Mouse (Mus musculus): ENCODE results near the gene 2410137M14Rik. TPM values are rescaled to one million over a fixed set of nuclear protein-coding genes. Genes with fewer than 3 reads are reported as not detected.
"Not testable (repeated sequence)": the region's sequence is repeated elsewhere in the genome, so short reads cannot be mapped to it uniquely, and the experiment has no call there.

Gene 2410137M14Rik
- polyA plus RNA-seq (2015; fragmentation: Nextera tagmentation; extraction: Ambion mirVana), result not detected in 2 replicates

- peak within 1 kb of the TSS; percentile 20 for H3K4me3 ChIP-seq (ENCODE audit: low read length)
These were observed at the start of gene 2410137M14Rik for GRCm38 (mm10) chr17:36981221-36981813. 2410137M14Rik (minus strand) TSS chr17:36981237.

DNA sequence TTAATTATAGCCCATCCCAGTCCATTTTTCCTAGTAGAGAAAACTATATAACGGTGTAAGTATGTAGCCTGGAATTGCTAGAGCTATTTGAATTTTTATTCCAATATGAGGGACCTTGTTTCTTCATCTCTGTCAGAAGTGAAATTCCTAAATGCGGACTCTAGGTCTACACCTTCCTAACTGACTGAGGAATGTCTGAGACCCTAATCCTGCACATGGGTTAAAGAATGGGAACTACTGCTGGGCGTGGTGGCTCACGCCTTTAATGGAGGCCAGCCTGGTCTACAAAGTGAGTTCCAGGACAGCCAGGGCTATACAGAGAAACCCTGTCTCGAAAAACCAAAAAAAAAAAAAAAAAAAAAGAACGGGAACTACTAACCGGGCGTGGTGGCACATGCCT lies 48.1 kb upstream of the 2410137M14Rik start:
- Histone ChIP-seq H3K9ac (ENCODE audit: low read length) (peak overlapping the region; percentile 64; the same call in 1 of the 2 replicates), H3K27ac (ENCODE audit: low read length) (peak overlapping the region; percentile 95), H3K4me3 (ENCODE audit: low read length) (peak overlapping the region; percentile 70), H3K4me2 (ENCODE audit: low read depth, low read length) (peak overlapping the region; percentile 70), H3K27me3 (ENCODE audit: control insufficient read depth, insufficient read depth, low read depth, low read length) (no peaks in the 10 kb centered on the region), H3K36me3 (ENCODE audit: control insufficient read depth, insufficient read depth, low read length) (no peaks in the 10 kb centered on the region), H3K4me1 (replicated peaks; ENCODE audit: control insufficient read depth, insufficient read depth, low read length) (no peaks in the 10 kb centered on the region; the same call in 1 of the 2 replicates), H3K9me3 (ENCODE audit: control insufficient read depth, low read length) (no peaks in the 10 kb centered on the region)
- no peak for ATAC-seq (ENCODE audit: low read depth)
- WGBS, result 67% methylated on average over 8 of the region's 8 CpGs

More at GRCm38 (mm10) chr17:36981221-36981813, at the start of gene 2410137M14Rik:
- ATAC-seq (ENCODE audit: low read depth), result peak; percentile 23; the same call in 1 of the 2 replicates
- Histone ChIP-seq H3K4me1 (replicated peaks; ENCODE audit: control insufficient read depth, insufficient read depth, low read length) (peaks cover 8% of the 10 kb centered on the region), H3K27me3 (ENCODE audit: control insufficient read depth, insufficient read depth, low read depth, low read length) (no peaks in the 10 kb centered on the region), H3K4me2 (ENCODE audit: low read depth, low read length) (peak within 1 kb of the TSS; percentile 47), H3K9me3 (ENCODE audit: control insufficient read depth, low read length) (no peaks in the 10 kb centered on the region), H3K36me3 (ENCODE audit: control insufficient read depth, insufficient read depth, low read length) (no peaks in the 10 kb centered on the region), H3K9ac (ENCODE audit: low read length) (peak within 1 kb of the TSS; percentile 47), H3K27ac (ENCODE audit: low read length) (peak within 1 kb of the TSS; percentile 4; the same call in 1 of the 2 replicates)
- WGBS, result 10% methylated on average over 18 of the region's 18 CpGs

GRCm38 (mm10) chr17:37028683-37029120 lies 47.7 kb upstream of the 2410137M14Rik start:
- under 1% methylated on average over 14 of the region's 14 CpGs for WGBS

GRCm38 (mm10) chr17:37028212-37028611 lies 47.2 kb upstream of the 2410137M14Rik start:
- Histone ChIP-seq H3K36me3 (ENCODE audit: control insufficient read depth, insufficient read depth, low read length) (no peaks in the 10 kb centered on the region), H3K4me3 (ENCODE audit: low read length) (peak overlapping the region; percentile 70), H3K4me1 (replicated peaks; ENCODE audit: control insufficient read depth, insufficient read depth, low read length) (no peaks in the 10 kb centered on the region; the same call in 1 of the 2 replicates), H3K9me3 (ENCODE audit: control insufficient read depth, low read length) (no peaks in the 10 kb centered on the region), H3K27me3 (ENCODE audit: control insufficient read depth, insufficient read depth, low read depth, low read length) (no peaks in the 10 kb centered on the region), H3K27ac (ENCODE audit: low read length) (peak overlapping the region; percentile 95), H3K9ac (ENCODE audit: low read length) (peak overlapping the region; percentile 64), H3K4me2 (ENCODE audit: low read depth, low read length) (peak overlapping the region; percentile 70)
- ATAC-seq (ENCODE audit: low read depth), result peak; percentile 67
- 2% methylated on average over 10 of the region's 10 CpGs for WGBS

More at GRCm38 (mm10) chr17:37028683-37029120, 47.7 kb upstream of the 2410137M14Rik start:
- Histone ChIP-seq H3K27me3 (ENCODE audit: control insufficient read depth, insufficient read depth, low read depth, low read length) (no peaks in the 10 kb centered on the region), H3K4me1 (replicated peaks; ENCODE audit: control insufficient read depth, insufficient read depth, low read length) (no peaks in the 10 kb centered on the region; the same call in 1 of the 2 replicates), H3K9ac (ENCODE audit: low read length) (peak overlapping the region; percentile 64), H3K4me2 (ENCODE audit: low read depth, low read length) (peak overlapping the region; percentile 70), H3K36me3 (ENCODE audit: control insufficient read depth, insufficient read depth, low read length) (no peaks in the 10 kb centered on the region), H3K4me3 (ENCODE audit: low read length) (peak overlapping the region; percentile 70), H3K27ac (ENCODE audit: low read length) (peak overlapping the region; percentile 95), H3K9me3 (ENCODE audit: control insufficient read depth, low read length) (no peaks in the 10 kb centered on the region)
- ATAC-seq (ENCODE audit: low read depth), result peak; percentile 99

- Histone ChIP-seq H3K4me1 (replicated peaks; ENCODE audit: control insufficient read depth, insufficient read depth, low read length) (no peaks in the 10 kb centered on the region; the same call in 1 of the 2 replicates), H3K27ac (ENCODE audit: low read length) (no peak overlapping the region), H3K9ac (ENCODE audit: low read length) (no peak overlapping the region), H3K9me3 (ENCODE audit: control insufficient read depth, low read length) (no peaks in the 10 kb centered on the region), H3K36me3 (ENCODE audit: control insufficient read depth, insufficient read depth, low read length) (no peaks in the 10 kb centered on the region), H3K4me2 (ENCODE audit: low read depth, low read length) (no peak overlapping the region), H3K4me3 (ENCODE audit: low read length) (no peak overlapping the region), H3K27me3 (ENCODE audit: control insufficient read depth, insufficient read depth, low read depth, low read length) (no peaks in the 10 kb centered on the region)
- WGBS, result 98% methylated on average over 4 of the region's 4 CpGs
- no peak for ATAC-seq (ENCODE audit: low read depth)
These were observed 46.4 kb upstream of the 2410137M14Rik start for GRCm38 (mm10) chr17:37027486-37027885.

DNA sequence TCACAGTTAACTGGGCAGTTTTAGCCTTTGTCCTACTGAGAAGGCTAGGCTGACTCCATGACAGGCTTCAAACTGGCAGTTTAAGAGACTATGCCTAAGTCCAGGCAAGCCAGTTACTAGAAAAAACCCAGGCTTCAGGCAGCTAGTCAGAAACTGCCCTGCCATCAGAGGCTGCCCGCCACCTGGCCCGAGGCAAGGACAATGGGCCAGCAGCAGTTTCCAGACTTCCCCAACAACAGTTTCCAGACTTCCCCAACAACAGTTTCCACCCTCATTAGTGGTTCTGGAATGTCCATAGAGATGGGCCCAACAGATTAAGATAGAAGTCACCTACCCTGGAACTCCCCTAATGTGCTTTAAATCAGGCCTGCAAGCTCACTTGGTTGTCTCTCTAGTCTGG lies 45.4 kb upstream of the 2410137M14Rik start:
- H3K27me3 ChIP-seq (ENCODE audit: control insufficient read depth, insufficient read depth, low read depth, low read length), result no peaks in the 10 kb centered on the region
- H3K9ac ChIP-seq (ENCODE audit: low read length), result no peak overlapping the region
- H3K4me2 ChIP-seq (ENCODE audit: low read depth, low read length), result no peak overlapping the region
- no peaks in the 10 kb centered on the region for H3K36me3 ChIP-seq (ENCODE audit: control insufficient read depth, insufficient read depth, low read length)
- ATAC-seq (ENCODE audit: low read depth), result no peak
- no peaks in the 10 kb centered on the region; the same call in 1 of the 2 replicates for H3K4me1 ChIP-seq (replicated peaks; ENCODE audit: control insufficient read depth, insufficient read depth, low read length)
- no peak overlapping the region for H3K4me3 ChIP-seq (ENCODE audit: low read length)
- WGBS, result 94% methylated on average over 2 of the region's 2 CpGs
- no peaks in the 10 kb centered on the region for H3K9me3 ChIP-seq (ENCODE audit: control insufficient read depth, low read length)
- no peak overlapping the region for H3K27ac ChIP-seq (ENCODE audit: low read length)

DNA sequence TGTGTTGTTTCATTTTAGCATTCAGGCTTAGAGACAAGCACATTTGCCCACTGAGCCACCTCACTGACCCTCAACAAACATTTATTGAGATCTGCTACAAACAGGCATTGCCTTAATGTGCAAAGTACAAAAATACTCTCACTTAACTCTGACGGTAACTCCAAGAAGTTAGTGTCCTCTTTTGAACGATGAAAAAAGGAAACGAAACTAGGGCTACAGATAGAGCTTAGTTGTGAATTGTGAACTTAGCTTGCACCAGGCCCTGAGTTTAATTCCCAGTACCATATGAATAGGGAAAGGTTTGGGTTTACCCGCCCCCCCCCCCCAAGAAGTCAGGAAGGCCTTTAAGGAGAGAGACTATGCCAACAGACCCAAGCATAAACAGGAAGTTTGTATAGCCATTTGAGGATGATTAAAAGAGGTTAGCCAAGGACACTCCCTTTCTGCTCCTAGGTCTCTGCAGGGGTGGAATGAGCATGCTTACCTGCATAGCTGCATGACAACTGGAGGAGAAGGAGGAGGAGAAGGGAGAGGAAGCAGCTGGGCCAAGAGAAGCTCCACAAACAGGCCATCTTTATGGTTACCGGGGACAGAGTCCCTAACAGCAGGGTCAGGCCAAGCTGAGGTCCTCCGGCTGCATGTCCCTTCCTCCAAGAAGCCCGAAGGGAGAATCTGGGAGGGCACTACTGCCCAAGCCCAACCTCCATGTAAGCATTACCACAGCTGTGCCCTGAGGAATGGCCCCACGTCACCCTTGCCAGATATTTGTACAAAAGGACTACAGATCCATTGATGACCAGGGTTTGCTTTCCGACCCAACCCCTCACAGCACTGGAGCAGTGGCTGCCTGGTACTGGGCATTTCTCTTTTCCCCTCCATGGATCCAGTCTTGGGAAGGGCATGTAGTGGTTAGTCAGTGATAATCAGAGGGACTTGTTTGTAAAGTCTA lies 41.9 kb upstream of the 2410137M14Rik start, which contains the start of gene Mog:
Gene Mog, minus strand, starts transcription at position 771 of the 949 bp plus-strand sequence.
- H3K36me3 ChIP-seq (ENCODE audit: control insufficient read depth, insufficient read depth, low read length), result no peaks in the 10 kb centered on the region
- no peak within 1 kb of the TSS for H3K27ac ChIP-seq (ENCODE audit: low read length)
- H3K4me3 ChIP-seq (ENCODE audit: low read length), result no peak within 1 kb of the TSS
- H3K27me3 ChIP-seq (ENCODE audit: control insufficient read depth, insufficient read depth, low read depth, low read length), result no peaks in the 10 kb centered on the region
- no peak for ATAC-seq (ENCODE audit: low read depth)
- 66% methylated on average over 9 of the region's 9 CpGs for WGBS
- H3K9ac ChIP-seq (ENCODE audit: low read length), result no peak within 1 kb of the TSS
- no peaks in the 10 kb centered on the region for H3K9me3 ChIP-seq (ENCODE audit: control insufficient read depth, low read length)
- H3K4me2 ChIP-seq (ENCODE audit: low read depth, low read length), result no peak within 1 kb of the TSS
- H3K4me1 ChIP-seq (replicated peaks; ENCODE audit: control insufficient read depth, insufficient read depth, low read length), result no peaks in the 10 kb centered on the region

GRCm38 (mm10) chr17:37019242-37019641 lies 38.2 kb upstream of the 2410137M14Rik start:
- not testable (repeated sequence) for H3K4me1 ChIP-seq (replicated peaks; ENCODE audit: control insufficient read depth, insufficient read depth, low read length); H3K4me2 ChIP-seq (ENCODE audit: low read depth, low read length); H3K9me3 ChIP-seq (ENCODE audit: control insufficient read depth, low read length); H3K36me3 ChIP-seq (ENCODE audit: control insufficient read depth, insufficient read depth, low read length); H3K4me3 ChIP-seq (ENCODE audit: low read length); H3K27ac ChIP-seq (ENCODE audit: low read length); ATAC-seq (ENCODE audit: low read depth); H3K9ac ChIP-seq (ENCODE audit: low read length); H3K27me3 ChIP-seq (ENCODE audit: control insufficient read depth, insufficient read depth, low read depth, low read length)
- WGBS, result 90% methylated on average over 5 of the region's 5 CpGs

DNA sequence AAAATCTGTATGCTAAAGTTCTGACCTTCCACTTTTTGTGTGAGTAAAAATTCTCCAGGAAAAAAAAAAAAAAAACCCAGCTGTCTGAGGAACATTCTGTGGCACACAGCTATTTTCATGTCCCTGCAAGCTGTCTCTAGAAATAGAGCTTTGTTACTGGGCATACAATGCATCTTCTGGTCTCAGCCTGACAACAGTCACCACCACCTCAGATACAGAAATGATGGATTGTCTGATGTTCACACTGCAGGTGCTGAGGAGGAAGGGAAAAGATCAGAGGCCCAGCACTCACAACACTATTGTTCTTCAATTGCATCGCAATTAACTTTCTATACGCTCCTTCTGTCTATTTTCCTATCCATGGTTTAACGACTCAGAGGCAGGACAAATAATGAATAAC lies 37.3 kb upstream of the 2410137M14Rik start:
- no peaks in the 10 kb centered on the region for H3K36me3 ChIP-seq (ENCODE audit: control insufficient read depth, insufficient read depth, low read length)
- no peaks in the 10 kb centered on the region for H3K9me3 ChIP-seq (ENCODE audit: control insufficient read depth, low read length)
- H3K4me1 ChIP-seq (replicated peaks; ENCODE audit: control insufficient read depth, insufficient read depth, low read length), result no peaks in the 10 kb centered on the region
- no peak overlapping the region for H3K4me2 ChIP-seq (ENCODE audit: low read depth, low read length)
- no peak overlapping the region for H3K9ac ChIP-seq (ENCODE audit: low read length)
- ATAC-seq (ENCODE audit: low read depth), result no peak
- no peak overlapping the region for H3K27ac ChIP-seq (ENCODE audit: low read length)
- 78% methylated on average over 3 of the region's 3 CpGs for WGBS
- H3K4me3 ChIP-seq (ENCODE audit: low read length), result no peak overlapping the region
- H3K27me3 ChIP-seq (ENCODE audit: control insufficient read depth, insufficient read depth, low read depth, low read length), result no peaks in the 10 kb centered on the region
